Mouse (Mus musculus) limb, embryonic 14.5 days (tissue): ENCODE results near the gene Heatr4. TPM values are rescaled to one million over a fixed set of nuclear protein-coding genes. Genes with fewer than 3 reads are reported as not detected.

ENCODE experiments used
- ATAC-seq: fragments of 200-750 bp; cut with Nextera tagmentation; 2 replicates; pipeline ENCODE4 v1.8.0; 2017; ENCODE audit warnings: low read depth, moderate number of reproducible peaks, moderate TSS enrichment; ENCODE audit not compliant: low FRiP score
- DNase-seq: peaks from one replicate; pipeline ENCODE4 v3.0.0-alpha.2; 2015; ENCODE audit warnings: low spot score
- H3K27ac ChIP-seq: fragments of 300-500 bp; sonication (generic); replicated peaks from 2 replicates; pipeline ENCODE4 v1.5.1; 2014; ENCODE audit warnings: low read depth, mild to moderate bottlenecking, low read length, moderate library complexity, mixed read lengths
- H3K27me3 ChIP-seq: fragments of 300-500 bp; sonication (generic); 2 replicates; pipeline ENCODE4 v1.6.1; 2014; ENCODE audit warnings: low read length, mixed read lengths; ENCODE audit not compliant: control insufficient read depth, insufficient read depth
- H3K36me3 ChIP-seq: fragments of 300-500 bp; sonication (generic); 2 replicates; pipeline ENCODE4 v1.6.1; 2014; ENCODE audit warnings: mild to moderate bottlenecking, low read length, moderate library complexity, mixed read lengths; ENCODE audit not compliant: control insufficient read depth, insufficient read depth
- H3K4me1 ChIP-seq: fragments of 300-500 bp; sonication (generic); 2 replicates; pipeline ENCODE4 v1.6.1; 2014; ENCODE audit warnings: antibody characterized with exemption, low read length, mixed read lengths; ENCODE audit not compliant: control insufficient read depth, insufficient read depth
- H3K4me2 ChIP-seq: fragments of 300-500 bp; sonication (generic); replicated peaks from 2 replicates; pipeline ENCODE4 v1.6.1; 2014; ENCODE audit warnings: low read depth, mild to moderate bottlenecking, low read length, moderate library complexity; ENCODE audit not compliant: severe bottlenecking
- H3K4me3 ChIP-seq: fragments of 300-500 bp; sonication (generic); replicated peaks from 2 replicates; pipeline ENCODE4 v1.5.1; 2014; ENCODE audit warnings: low read length
- H3K9ac ChIP-seq: fragments of 300-500 bp; sonication (generic); 2 replicates; pipeline ENCODE4 v1.6.1; 2014; ENCODE audit warnings: mild to moderate bottlenecking, low read depth, low read length, moderate library complexity; ENCODE audit not compliant: severe bottlenecking
- H3K9me3 ChIP-seq: fragments of 300-500 bp; sonication (generic); 2 replicates; pipeline ENCODE4 v1.6.1; 2016; ENCODE audit warnings: low read length; ENCODE audit not compliant: control insufficient read depth
- POLR2A ChIP-seq: fragments of 200-500 bp; IDR thresholded peaks from 2 replicates; pipeline ENCODE4 v1.8.0; 2012; ENCODE audit warnings: inconsistent platforms, mild to moderate bottlenecking, moderate library complexity, borderline replicate concordance; ENCODE audit not compliant: insufficient read depth, insufficient read length; ENCODE audit errors: extremely low read depth
- WGBS: fragments of 180-500 bp; shearing (Covaris S2); extraction: QIAGEN DNeasy Blood & Tissue Kit; methylation state at CpG from one replicate; pipeline ENCODE4 v1.1.7; 2014; 5-methylcytosine and 5-hydroxymethylcytosine counted together
- polyA plus RNA-seq, 2 experiments: library from polyadenylated mRNA; depleted of rRNA in 1 of 2; stranded (reverse) in 1 of 2; unstranded in 1 of 2; fragments of >200 nt; fragmentation: Nextera tagmentation in 1 of 2; extraction: Ambion mirVana in 1 of 2; gene quantifications; 2 replicates each; pipeline versions ENCODE4 v1.2.1 to v1.2.3; 2012 to 2014

The Heatr4 gene
- polyA plus RNA-seq, 2 experiments: 0.03 TPM; not detected in 1

DNA sequence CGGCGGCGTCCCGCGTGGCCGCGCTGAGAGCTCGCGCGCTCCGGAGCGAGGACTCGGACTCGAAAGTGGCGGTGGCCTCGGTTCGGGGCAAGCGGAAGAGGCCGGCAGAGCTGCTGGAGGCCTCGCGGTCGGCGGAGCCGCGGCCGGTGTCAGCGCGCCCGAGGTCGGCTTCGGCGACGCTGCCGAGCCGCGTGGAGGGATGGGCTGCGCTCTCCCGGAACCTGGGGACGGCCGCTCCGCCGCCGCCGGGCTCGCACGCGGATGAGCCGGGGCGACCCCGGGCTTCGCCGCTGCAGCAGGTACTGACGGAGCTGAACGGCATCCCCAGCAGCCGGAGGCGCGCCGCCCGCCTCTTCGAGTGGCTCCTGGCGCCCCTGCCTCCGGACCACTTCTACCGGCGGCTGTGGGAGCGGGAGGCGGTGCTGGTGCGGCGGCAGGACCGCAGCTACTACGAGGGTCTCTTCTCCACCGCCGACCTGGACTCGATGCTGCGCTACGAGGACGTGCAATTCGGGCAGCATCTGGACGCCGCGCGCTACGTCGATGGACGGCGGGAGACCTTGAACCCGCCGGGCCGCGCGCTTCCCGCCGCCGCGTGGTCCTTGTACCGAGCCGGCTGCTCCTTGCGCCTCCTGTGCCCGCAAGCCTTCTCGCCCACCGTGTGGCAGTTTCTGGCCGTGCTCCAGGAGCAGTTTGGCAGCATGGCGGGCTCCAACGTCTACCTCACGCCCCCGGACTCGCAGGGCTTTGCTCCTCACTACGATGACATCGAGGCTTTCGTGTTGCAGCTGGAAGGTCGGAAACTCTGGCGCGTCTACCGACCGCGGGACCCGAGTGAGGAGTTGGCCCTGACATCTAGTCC is 33.6 kb downstream of the Heatr4 start:
- peak overlapping the region; percentile 96 for H3K4me2 ChIP-seq
- no peak for TF ChIP-seq POLR2A
- DNase-seq (peak; percentile 31), ATAC-seq (peak; percentile 35; the same call in 1 of the 2 replicates)
- no peaks in the 10 kb centered on the region for H3K27me3 ChIP-seq
- no peaks in the 10 kb centered on the region for H3K9me3 ChIP-seq
- peak overlapping the region; percentile 77 for H3K9ac ChIP-seq
- H3K4me3 ChIP-seq: peak overlapping the region; percentile 79
- WGBS: under 1% methylated on average over 78 of the region's 116 CpGs
- H3K36me3 ChIP-seq: peaks cover 20% of the 10 kb centered on the region; the same call in 1 of the 2 replicates
- peaks cover 21% of the 10 kb centered on the region for H3K4me1 ChIP-seq
- peak overlapping the region; percentile 70 for H3K27ac ChIP-seq

DNA sequence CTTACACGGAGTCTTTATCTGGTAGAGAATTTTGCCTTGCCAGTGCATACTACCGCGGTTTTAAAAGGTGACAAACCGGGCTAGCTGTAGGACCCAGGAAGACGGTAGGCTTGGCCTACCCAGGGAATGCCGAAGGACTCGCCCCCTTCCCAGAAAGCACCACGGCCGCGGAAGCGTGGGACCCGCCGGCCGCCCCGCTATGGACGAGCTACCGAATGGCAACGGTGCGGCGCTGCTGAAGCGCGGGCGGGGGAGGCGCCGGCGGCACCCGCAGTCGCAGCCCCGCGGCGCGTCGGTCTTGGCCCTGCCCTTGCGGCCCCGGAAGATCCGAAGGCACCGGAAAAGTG is 34.2 kb downstream of the Heatr4 start, which contains the start of gene Riox1:
Gene Riox1, plus strand, starts transcription at position 116 of the 347 bp plus-strand sequence.
- H3K9ac ChIP-seq: peak within 1 kb of the TSS; percentile 77
- peaks cover 21% of the 10 kb centered on the region for H3K4me1 ChIP-seq
- ATAC-seq (peak; percentile 95), DNase-seq (peak; percentile 87)
- TF ChIP-seq POLR2A: peak; percentile 66; the same call in 1 of the 2 replicates
- 0% methylated on average over 37 of the region's 37 CpGs for WGBS
- H3K4me3 ChIP-seq: peak within 1 kb of the TSS; percentile 79
- peak within 1 kb of the TSS; percentile 70 for H3K27ac ChIP-seq
- H3K36me3 ChIP-seq: peaks cover 16% of the 10 kb centered on the region; the same call in 1 of the 2 replicates
- no peaks in the 10 kb centered on the region for H3K27me3 ChIP-seq
- peak within 1 kb of the TSS; percentile 96 for H3K4me2 ChIP-seq
- no peaks in the 10 kb centered on the region for H3K9me3 ChIP-seq

DNA sequence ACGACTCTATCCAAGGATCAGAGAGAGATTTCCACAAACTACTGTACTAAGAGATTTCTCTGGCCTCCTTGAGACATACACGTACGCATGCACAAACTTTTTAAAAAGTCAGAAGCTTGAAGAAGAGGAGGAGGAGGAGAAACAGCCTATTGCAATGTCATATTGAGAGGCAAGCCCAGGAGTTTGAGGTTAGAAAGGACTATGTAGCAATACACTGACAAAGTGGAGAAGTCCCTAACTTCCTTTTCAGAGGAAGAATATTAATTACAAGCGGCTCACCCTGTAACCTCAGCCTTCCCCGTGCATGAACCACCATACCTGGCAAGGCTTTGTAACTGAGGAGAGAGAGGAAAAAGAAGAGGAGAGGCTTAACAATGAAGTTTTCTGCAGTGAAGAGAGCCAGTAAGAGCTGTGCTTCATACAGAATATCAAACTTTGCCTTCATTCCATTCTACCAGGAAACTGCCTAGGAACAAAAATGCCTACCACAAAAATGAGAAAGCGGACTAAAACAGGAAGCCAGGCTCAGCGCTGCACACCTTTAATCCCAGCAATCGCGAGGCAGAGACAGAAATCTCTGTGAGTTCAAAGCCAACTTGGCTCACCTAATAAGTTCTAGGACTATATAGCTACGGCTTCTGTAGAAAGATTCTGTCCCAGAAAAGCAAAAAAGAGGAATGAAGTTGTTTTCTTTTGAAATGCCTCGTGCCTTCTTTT is 34.7 kb downstream of the Heatr4 start:
- peak overlapping the region; percentile 96 for H3K4me2 ChIP-seq
- H3K27ac ChIP-seq: no peak overlapping the region
- WGBS: 29% methylated on average over 11 of the region's 11 CpGs
- TF ChIP-seq POLR2A: no peak
- H3K9me3 ChIP-seq: no peaks in the 10 kb centered on the region
- H3K9ac ChIP-seq: peak overlapping the region; percentile 77
- DNase-seq (no peak), ATAC-seq (peak; percentile 16; the same call in 1 of the 2 replicates)
- no peaks in the 10 kb centered on the region for H3K27me3 ChIP-seq
- H3K36me3 ChIP-seq: peaks cover 13% of the 10 kb centered on the region; the same call in 1 of the 2 replicates
- peaks cover 21% of the 10 kb centered on the region for H3K4me1 ChIP-seq
- H3K4me3 ChIP-seq: peak overlapping the region; percentile 79

DNA sequence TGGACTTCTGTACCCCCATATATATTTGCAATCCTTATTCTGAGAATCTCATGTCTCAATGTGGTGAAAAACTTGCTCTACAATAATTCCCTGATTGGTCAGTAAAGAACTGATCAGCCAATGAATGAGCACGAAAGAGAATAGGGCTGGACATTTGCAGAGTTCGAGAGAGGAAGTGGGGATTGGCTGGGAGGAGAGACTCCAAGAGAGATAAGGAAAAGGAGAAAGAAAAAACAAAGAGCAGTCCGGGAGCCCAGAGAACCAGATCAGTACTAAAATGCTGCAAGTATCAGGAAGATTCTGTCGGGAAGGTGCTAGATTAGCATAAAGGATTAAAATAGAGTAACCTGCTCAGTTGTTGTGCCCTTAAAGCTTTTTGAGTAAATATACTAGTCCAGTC is 35.6 kb downstream of the Heatr4 start:
- Histone ChIP-seq H3K4me3 (no peak overlapping the region), H3K36me3 (peaks cover 13% of the 10 kb centered on the region; the same call in 1 of the 2 replicates), H3K9me3 (no peaks in the 10 kb centered on the region), H3K9ac (no peak overlapping the region), H3K4me2 (no peak overlapping the region), H3K4me1 (peaks cover 21% of the 10 kb centered on the region), H3K27me3 (no peaks in the 10 kb centered on the region), H3K27ac (no peak overlapping the region)
- ATAC-seq: no peak
- TF ChIP-seq POLR2A: no peak
- WGBS: 82% methylated on average over 4 of the region's 4 CpGs
- DNase-seq: no peak

DNA sequence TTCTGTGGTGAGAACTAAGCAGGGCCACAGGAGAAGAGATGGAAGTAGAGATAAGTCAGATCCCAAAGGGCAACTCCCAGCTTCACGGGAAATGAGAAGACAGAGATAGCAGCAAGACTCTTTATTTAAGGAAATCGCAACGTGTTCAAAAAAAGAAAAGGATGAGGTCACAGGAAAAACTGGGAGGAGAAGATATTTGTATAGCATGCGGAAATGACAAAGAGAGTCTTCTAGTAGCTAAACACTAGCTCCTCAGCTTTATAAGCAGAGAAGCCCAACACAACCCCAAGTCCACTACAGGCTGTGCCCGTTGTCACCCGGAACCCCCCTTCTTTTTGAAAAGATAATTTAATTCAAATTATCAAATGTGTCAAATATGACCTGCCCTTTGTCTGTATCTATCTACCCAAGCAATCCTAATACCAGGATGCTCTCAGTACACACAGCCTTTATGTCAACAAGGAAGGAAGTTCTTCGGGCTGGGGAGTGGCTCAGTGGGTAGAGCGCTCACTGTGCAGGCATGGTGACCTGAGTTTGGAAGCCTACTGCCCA is 37.3 kb downstream of the Heatr4 start:
- no peak for DNase-seq
- WGBS: 86% methylated on average over 8 of the region's 8 CpGs

More for the DNA sequence above, 37.3 kb downstream of the Heatr4 start:
- Histone ChIP-seq H3K4me1 (peaks cover 14% of the 10 kb centered on the region), H3K27ac (no peak overlapping the region), H3K27me3 (no peaks in the 10 kb centered on the region), H3K36me3 (peaks cover 4% of the 10 kb centered on the region; the same call in 1 of the 2 replicates), H3K9me3 (no peaks in the 10 kb centered on the region), H3K4me2 (no peak overlapping the region), H3K9ac (no peak overlapping the region), H3K4me3 (no peak overlapping the region)
- TF ChIP-seq POLR2A: no peak
- no peak for ATAC-seq
